Mouse (Mus musculus) splenic B cell, adult 2 months (primary cell): Measurements from ENCODE around the gene Pmm2.

Experiments used
- DNase-seq: peaks from one replicate; pipeline ENCODE4 v3.0.0-alpha.2; 2011; ENCODE audit warnings: low read depth, low spot score
- H3K27me3 ChIP-seq: 2 replicates; pipeline ENCODE4 v1.6.1; 2012; ENCODE audit warnings: mild to moderate bottlenecking, low read length, moderate library complexity, mixed read lengths; ENCODE audit not compliant: control insufficient read depth, poor library complexity, insufficient read depth, severe bottlenecking
- H3K36me3 ChIP-seq: 2 replicates; pipeline ENCODE4 v1.6.1; 2012; ENCODE audit warnings: mild to moderate bottlenecking, low read length, moderate library complexity, mixed read lengths; ENCODE audit not compliant: control insufficient read depth, poor library complexity, insufficient read depth, severe bottlenecking

Gene Pmm2

DNA sequence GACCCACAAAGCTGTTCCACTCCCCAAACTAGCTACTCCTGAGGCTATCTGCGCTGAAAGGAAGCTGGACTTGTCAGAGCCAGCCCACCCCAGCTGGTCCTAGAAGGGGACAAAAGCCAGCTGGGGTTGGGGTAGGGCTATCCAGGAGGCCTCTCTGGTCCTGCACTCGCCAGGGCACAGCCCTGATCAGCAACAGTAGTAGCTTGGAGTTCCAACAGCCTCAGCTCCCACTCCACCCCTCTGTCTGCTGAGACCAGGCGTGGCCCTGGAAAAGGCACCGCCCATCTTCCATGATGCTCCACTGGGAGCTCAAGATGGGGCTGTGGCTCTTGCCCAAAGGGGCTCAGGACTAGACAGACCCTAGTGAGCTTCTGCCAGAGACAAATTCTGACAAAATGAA, 30.3 kb downstream of the Pmm2 start:
- H3K36me3 ChIP-seq: no peaks in the 10 kb centered on the region
- DNase-seq: no peak

DNA sequence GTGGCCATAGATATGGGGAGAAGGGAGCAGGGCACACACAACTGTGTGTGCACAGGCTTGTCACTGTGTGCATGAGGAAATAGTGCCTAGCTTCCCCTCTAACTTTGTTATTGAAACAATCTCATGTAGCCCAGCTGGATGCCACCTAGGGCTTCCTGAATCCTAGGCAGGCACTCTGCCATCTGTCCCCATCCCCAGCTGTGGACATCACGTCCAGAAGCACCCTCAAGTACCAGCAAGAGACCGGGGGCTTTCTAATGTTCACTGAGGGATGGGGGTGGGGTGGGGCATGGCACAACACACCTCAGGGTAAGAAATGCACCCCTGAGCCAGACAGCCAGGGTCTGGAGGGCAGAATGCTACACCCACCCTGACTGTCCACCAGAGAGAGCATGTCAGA, 30.9 kb downstream of the Pmm2 start:
- no peaks in the 10 kb centered on the region for H3K36me3 ChIP-seq
- no peaks in the 10 kb centered on the region for H3K27me3 ChIP-seq
- DNase-seq: no peak

More for the DNA sequence above, 30.3 kb downstream of the Pmm2 start:
- H3K27me3 ChIP-seq: no peaks in the 10 kb centered on the region

DNA sequence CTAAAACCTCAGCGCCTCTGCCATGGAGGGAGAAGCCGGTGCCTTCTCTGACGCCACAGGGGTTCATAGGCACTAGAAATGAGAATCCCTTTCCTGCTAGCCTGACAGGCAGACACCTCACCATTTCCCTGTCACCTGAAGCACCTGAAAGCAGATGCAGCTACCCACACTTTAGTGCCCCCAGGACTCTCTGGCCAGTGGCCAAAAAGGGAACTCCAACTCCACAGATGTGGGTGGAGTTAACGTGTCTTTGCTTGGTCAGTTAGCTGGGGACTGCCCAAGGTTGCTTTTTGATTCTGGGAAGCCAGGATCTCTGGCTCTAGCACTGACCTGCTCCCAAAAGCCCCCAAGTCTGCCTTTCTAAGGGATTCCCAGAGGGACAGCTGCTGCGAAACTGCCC, 32.0 kb downstream of the Pmm2 start:
- DNase-seq: no peak
- Histone ChIP-seq H3K36me3 (no peaks in the 10 kb centered on the region), H3K27me3 (no peaks in the 10 kb centered on the region)

- DNase-seq: no peak
- no peaks in the 10 kb centered on the region for H3K27me3 ChIP-seq
- H3K36me3 ChIP-seq: no peaks in the 10 kb centered on the region
These were observed 32.9 kb downstream of the Pmm2 start for GRCm38 (mm10) chr16:8670041-8671035.

DNA sequence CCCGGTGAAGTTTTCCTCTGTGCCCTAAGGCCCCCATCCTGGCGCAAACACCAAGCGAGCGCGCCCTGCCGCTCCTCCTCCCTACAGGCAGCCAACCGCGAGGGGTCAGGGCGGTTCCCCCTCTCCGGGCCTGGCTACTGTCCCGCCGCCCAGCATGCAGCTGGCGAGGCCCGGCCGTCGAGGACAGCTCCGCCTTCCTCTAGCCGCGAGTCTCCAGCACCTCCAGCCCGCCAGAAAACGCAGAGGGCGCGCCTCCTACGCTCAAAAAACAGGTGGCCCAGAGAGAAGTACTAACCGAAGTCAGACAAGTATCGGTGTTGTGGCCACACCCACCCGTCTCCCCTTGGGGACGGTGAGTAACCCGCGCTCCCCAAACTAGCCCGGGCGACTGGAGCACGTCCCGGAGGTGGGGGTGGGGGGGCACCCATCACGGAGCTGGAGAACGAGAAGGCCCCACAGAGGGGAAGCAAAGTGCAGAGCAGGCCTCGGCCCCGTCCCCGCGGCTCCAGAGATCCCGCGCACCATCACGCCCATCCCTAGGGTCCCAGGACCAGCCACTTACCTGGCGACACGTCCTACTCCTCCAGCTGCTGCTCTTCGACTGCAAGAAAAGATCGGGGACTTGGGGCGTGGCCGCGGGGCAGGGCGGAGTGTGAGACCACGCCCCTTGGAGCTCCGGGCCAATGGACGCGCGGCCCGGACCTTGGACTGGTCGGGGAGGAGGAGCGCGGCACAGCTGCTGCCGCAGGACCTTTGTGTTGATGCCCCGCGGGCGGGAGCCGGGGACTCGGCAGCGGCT, 34.3 kb downstream of the Pmm2 start, which contains the start of gene Carhsp1:
TSS of gene Carhsp1 (minus strand) at position 605 of the 799 bp plus-strand sequence.
- peak; percentile 95 for DNase-seq
- H3K36me3 ChIP-seq: no peaks in the 10 kb centered on the region

GRCm38 (mm10) chr16:8672350-8672687, 34.8 kb downstream of the Pmm2 start:
- Histone ChIP-seq H3K27me3 (no peaks in the 10 kb centered on the region), H3K36me3 (no peaks in the 10 kb centered on the region)
- no peak for DNase-seq

More for the DNA sequence above, 34.3 kb downstream of the Pmm2 start, which contains the start of gene Carhsp1:
- H3K27me3 ChIP-seq: no peaks in the 10 kb centered on the region

DNA sequence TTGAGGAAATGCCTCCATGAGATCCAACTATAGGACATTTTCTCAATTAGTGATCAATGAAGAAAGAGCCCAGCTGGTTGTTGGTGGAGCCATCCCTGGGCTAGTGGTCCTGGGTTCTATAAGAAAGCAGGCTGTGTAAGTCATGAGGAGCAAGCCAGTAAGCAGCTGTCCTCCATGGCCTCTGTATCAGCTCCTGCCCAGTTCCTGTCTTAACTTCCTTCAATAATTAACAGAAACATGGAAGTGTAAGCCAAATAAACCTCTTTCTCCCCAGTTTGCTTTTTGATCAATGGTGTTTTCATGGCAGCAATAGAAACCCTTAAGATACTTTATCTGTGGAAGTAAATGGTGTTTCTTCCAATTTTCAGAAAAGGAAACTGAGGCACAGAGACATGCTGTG, 35.3 kb downstream of the Pmm2 start:
- DNase-seq: no peak
- H3K36me3 ChIP-seq: no peaks in the 10 kb centered on the region
- H3K27me3 ChIP-seq: no peaks in the 10 kb centered on the region

DNA sequence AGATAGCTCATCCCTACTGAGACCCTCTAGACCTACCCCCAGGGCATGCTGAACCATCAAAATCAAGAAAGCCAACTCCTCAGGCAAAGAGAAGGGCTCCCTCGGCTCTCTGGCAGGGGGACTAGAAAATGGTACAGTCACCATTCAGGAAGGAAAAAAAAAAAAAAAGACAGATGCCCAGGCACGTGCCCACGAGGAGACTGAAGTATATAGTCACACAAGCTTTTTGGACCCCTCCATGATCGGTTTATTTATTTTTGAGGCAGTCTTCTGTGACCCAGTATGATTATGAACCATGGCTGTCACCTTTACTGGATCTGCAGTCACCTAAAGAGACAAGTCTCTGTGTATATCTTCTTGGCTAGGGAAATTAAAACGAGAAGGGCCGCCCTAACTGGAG, 35.9 kb downstream of the Pmm2 start:
- Histone ChIP-seq H3K36me3 (no peaks in the 10 kb centered on the region), H3K27me3 (no peaks in the 10 kb centered on the region)
- no peak for DNase-seq

GRCm38 (mm10) chr16:8674165-8674564, 36.7 kb downstream of the Pmm2 start:
- peak; percentile 93 for DNase-seq
- Histone ChIP-seq H3K36me3 (no peaks in the 10 kb centered on the region), H3K27me3 (no peaks in the 10 kb centered on the region)

GRCm38 (mm10) chr16:8675559-8675958, 38.1 kb downstream of the Pmm2 start:
- DNase-seq: no peak
- Histone ChIP-seq H3K36me3 (no peaks in the 10 kb centered on the region), H3K27me3 (no peaks in the 10 kb centered on the region)

DNA sequence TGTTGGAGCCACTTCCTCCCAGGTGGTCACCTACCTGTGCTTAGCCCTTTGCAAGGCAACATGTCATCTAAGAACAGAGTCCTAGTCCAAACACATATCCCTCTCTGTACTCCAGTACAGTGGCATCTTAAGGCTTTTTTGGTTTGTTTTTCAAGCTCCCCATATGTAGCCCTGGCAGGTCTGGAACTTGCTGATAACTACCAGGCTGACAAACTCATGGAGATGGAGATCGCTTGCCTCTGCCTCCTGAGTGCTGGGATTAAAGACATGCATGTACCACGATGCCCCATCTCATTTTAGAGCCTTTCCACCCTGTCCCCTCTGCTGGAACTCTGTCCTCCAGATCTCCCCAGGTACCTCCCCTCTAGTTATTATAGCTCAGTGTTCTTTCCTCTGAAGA, 38.8 kb downstream of the Pmm2 start:
- DNase-seq: no peak
- no peaks in the 10 kb centered on the region for H3K27me3 ChIP-seq
- H3K36me3 ChIP-seq: no peaks in the 10 kb centered on the region

- DNase-seq: peak; percentile 76
- no peaks in the 10 kb centered on the region for H3K36me3 ChIP-seq
- H3K27me3 ChIP-seq: no peaks in the 10 kb centered on the region
These were observed 39.3 kb downstream of the Pmm2 start for GRCm38 (mm10) chr16:8676800-8677199.

GRCm38 (mm10) chr16:8678035-8678434, 40.6 kb downstream of the Pmm2 start:
- no peak for DNase-seq
- Histone ChIP-seq H3K36me3 (no peaks in the 10 kb centered on the region), H3K27me3 (no peaks in the 10 kb centered on the region)

- no peaks in the 10 kb centered on the region for H3K27me3 ChIP-seq
- DNase-seq: no peak
These were observed 41.2 kb downstream of the Pmm2 start for GRCm38 (mm10) chr16:8678676-8679075.

DNA sequence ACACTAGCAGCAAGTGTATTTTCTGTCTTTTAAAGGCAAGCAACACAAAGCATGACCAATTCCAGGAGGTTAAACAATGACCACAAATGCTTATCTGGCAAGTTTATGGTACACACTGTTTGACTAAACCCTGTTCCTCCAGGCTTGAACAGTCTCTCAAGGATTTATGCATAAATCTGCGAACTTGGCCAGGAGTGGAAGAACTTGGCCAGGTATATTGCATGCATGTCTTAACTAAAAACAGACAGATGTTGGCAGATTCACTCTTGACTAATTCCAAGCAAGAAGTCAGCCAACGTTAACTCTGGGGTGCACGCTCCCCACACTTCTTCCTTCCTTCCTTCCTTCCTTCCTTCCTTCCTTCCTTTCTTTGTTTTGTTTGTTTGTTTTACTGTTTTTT, 42.3 kb downstream of the Pmm2 start:
- H3K27me3 ChIP-seq: no peaks in the 10 kb centered on the region
- no peaks in the 10 kb centered on the region for H3K36me3 ChIP-seq
- no peak for DNase-seq

More at GRCm38 (mm10) chr16:8678676-8679075, 41.2 kb downstream of the Pmm2 start:
- no peaks in the 10 kb centered on the region for H3K36me3 ChIP-seq
